Mouse (Mus musculus) bone marrow, adult 2 months (tissue): Measurements from ENCODE around the gene Scn1b.

Experiments used
- CTCF ChIP-seq: fragments of 200-500 bp; IDR thresholded peaks from 2 replicates; pipeline ENCODE4 v1.5.1; 2011; ENCODE audit warnings: low read length, control low read depth; ENCODE audit not compliant: control insufficient read depth, insufficient read depth
- POLR2A ChIP-seq: fragments of 200-500 bp; IDR thresholded peaks from 2 replicates; pipeline ENCODE4 v1.6.1; 2011; ENCODE audit warnings: low read depth, mild to moderate bottlenecking, control low read depth, low read length, borderline replicate concordance; ENCODE audit not compliant: control insufficient read depth

- no peak for TF ChIP-seq CTCF
- TF ChIP-seq POLR2A: no peak
Measured at GRCm38 (mm10) chr7:31126211-31126751, 522 bp downstream of the Scn1b start.
